Mouse (Mus musculus) MN1 (cell line): Measurements from ENCODE around the gene Gnaq.
"Not testable (repeated sequence)": the region's sequence is repeated elsewhere in the genome, so short reads cannot be mapped to it uniquely, and the experiment has no call there.

ENCODE experiments used
- DNase-seq: peaks from one replicate; pipeline ENCODE4 v3.0.0-alpha.2; 2016; ENCODE audit warnings: low spot score

The Gnaq gene

GRCm38 (mm10) chr19:16147446-16147845 is 14.8 kb downstream of the Gnaq start:
- no peak for DNase-seq

GRCm38 (mm10) chr19:16149094-16149493 is 16.5 kb downstream of the Gnaq start:
- DNase-seq: no peak

DNA sequence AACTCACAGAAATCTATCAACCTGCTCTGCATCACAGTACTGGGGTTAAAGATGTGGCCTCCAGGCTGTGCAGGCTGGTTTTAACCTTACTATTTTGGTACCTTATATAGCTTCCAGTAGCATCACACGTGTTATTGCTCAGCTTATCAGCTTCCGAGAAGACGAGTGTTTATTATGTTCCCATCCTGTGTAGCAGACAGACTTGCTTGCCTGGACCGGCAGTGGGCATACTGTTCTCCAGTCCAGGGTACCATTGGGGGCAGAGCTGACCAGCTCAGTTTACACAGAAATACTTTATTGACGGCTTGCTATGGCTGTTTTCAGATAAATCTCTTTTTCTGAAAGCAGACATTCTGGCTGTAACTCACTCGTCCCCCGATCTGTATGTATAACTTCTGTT is 17.7 kb downstream of the Gnaq start:
- DNase-seq: no peak

DNA sequence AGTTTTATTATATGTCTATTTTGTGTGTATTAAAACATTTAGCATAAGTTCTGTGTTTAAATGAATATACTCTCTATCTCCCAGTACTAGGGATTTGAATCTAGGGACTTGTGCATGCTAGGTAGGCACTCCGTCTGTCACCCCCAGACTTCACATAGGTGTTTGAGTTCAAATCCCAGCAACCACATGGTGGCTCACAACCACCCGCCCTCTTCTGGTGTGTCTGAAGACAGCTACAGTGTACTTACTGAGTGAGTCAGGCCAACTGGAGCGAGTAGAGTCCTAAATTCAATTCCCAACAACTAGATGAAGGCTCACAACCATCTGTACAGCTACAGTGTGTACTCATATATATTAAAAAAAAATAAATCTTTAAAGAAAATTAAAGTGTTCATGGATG is 21.2 kb downstream of the Gnaq start:
- no peak for DNase-seq

DNA sequence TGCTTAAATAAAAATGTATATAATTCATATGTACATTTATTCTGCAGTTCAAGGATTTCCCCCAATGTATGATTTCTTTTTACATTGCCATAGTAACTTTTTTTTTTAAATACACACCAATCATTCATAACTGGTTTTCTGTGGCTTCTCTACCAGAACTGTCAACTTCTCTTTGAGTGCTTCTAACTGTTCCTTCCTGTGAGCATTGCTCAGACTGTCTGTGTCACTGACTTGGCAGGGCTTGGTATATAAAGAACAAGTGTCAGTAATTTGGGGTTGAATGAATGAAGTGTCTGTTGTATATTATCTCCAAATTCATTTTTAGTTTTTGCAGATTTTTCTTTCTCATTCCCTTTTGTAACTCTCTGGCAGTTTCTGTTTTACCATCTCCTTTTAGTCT is 21.8 kb downstream of the Gnaq start:
- DNase-seq: no peak

- no peak for DNase-seq
Observed at GRCm38 (mm10) chr19:16157120-16157519, 24.5 kb downstream of the Gnaq start.

GRCm38 (mm10) chr19:16160759-16161158 is 28.1 kb downstream of the Gnaq start:
- DNase-seq: no peak

- DNase-seq: no peak
Observed at GRCm38 (mm10) chr19:16161222-16161621, 28.6 kb downstream of the Gnaq start.

DNA sequence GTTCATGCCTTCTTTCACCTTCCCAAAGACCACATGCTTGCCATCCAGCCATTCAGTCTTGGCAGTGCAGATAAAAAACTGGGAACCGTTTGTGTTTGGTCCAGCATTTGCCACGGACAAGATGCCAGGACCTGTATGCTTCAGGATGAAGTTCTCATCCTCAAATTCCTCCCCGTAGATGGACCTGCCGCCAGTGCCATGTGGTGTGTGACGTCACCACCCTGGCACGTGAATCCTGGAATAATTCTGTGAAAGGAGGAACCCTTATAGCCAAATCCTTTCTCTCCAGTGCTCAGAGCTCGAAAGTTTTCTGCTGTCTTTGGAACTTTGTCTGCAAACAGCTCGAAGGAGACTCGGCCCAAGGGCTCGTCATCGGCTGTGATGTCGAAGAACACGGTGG is 31.8 kb downstream of the Gnaq start:
- not testable (repeated sequence) for DNase-seq

DNA sequence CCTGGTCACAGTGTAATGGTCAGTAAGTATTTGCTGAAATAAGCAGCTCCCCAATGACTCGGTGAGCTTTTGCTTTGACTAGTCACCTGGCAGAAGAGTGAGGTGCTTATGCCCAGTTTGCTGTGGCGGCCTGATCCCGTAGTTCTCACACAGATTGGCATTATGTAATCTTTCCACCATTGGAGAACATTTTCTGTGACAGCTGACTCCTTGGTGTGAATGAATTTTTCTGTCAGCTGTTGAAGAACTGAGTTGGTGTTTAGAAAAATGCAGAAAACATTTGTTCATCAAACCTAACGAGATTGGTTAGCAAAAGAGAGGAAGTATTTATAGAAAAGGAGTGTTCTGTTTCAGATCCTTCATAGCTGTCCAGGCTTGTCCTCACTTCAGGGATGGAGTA is 34.6 kb downstream of the Gnaq start:
- DNase-seq: no peak

DNA sequence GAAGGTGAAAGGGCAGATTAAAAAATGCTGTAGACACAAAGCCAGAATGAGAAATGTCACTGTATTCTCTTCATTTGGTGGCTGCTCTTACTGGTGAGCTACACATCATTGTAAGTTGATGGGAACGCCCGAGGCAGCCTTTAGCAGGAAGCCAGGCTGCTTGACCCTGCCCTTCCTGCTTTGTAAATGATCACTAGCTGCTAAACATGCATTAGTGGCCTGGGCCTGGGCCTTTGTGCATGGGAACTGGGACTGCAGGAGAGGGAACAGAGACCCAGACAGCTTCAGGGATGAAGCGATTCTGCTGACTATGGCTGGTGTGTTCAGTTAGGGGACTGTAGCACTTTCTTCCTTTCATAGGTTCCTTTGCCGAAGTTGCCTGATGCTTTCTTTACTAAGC is 35.6 kb downstream of the Gnaq start:
- peak; percentile 6 for DNase-seq

GRCm38 (mm10) chr19:16168653-16169198 is 36.1 kb downstream of the Gnaq start:
- DNase-seq: peak; percentile 25

GRCm38 (mm10) chr19:16170724-16171123 is 38.1 kb downstream of the Gnaq start:
- no peak for DNase-seq

DNA sequence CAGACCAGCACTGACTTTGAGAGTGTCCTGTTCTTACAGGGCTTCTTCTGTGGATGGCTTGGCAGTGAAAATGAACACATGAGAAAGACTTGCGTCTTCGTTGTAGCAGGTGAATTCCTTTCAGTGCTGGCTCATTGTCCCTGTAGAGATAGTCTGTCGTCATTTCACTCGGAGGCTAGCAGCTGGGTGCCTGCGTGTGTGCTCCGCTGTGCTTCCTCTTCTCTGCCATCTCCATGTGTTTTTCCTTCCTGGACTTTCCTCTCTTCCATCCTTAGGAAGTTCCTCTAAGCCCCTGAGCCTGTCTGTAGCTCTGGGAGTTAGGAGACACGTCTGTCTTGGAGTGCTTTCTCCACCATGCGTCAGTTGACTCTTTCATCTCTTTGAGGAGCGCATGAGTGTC is 41.1 kb downstream of the Gnaq start:
- DNase-seq: no peak

GRCm38 (mm10) chr19:16176426-16176825 is 43.8 kb downstream of the Gnaq start:
- DNase-seq: no peak

DNA sequence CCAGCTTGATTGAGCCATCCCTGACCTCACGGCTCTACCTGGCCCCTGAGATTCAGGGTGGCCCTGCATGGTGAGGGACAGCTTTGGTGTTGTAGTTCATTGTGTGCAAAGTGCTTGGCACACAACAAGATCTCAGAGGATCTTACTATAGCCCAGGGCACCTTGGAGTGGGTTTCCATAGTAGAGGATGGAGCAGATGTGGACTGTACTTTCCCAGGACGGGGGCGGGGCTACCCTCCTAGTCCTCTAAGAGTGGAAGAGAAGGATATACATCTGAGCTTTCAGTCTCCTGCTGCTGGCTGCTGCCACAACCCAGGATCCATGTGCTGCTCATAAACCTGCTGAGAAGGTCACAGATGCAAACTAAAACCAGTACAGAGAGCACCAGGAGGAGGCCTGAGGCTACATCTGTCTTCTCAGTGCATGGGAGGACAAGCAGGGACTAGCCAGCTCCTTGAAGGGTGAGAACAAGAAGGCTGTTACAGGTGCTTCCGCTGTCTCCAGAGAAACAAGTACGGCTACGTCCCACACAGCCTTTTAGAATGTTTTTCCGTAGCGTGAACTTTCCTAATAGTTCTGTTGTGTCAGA is 44.6 kb downstream of the Gnaq start:
- DNase-seq: no peak

GRCm38 (mm10) chr19:16181258-16181657 is 48.6 kb downstream of the Gnaq start:
- DNase-seq: no peak

- no peak for DNase-seq
Observed at GRCm38 (mm10) chr19:16181852-16182475, 49.3 kb downstream of the Gnaq start.

- DNase-seq: no peak
Observed at GRCm38 (mm10) chr19:16183592-16184365, 51.1 kb downstream of the Gnaq start.

DNA sequence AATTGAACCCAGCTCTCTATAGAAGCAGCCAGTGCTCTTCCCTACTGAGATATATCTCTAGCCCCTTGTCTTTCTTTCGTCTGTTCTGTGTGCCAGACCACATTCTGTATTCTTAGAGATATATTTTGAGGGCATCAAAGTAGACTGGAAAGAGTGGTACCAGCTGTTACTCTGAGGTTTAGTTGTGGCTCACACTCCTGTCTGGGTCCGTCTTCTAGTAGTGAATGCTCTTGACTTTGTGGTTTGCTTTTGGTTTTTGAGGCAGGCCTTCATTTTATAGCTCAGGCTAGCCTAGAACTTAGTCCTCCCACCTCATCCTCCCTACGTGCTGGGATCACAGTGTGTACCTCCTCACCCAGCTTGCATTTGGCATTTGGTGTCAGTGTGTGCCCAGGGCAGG is 54.4 kb downstream of the Gnaq start:
- DNase-seq: no peak

DNA sequence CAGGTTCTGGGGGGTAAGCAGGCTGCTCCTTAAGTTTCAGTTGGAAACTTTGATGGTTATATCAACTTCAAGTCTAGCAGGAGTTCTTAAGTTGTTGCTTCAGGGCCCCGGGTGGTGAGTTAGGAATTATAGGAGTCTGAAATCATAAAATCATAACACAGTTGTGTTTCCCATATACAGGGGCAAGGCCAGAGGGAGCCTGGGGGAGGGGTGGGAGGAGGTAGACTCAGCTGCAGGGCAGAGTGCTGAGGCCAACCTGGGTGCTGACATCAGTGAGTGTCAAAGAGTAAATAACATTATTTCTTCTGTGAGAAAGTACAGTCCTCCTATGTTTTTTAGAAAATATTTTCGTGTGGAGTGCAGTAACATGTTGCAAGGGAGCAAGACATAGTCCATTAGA is 55.3 kb downstream of the Gnaq start:
- no peak for DNase-seq

- no peak for DNase-seq
Observed at GRCm38 (mm10) chr19:16189066-16189765, 56.6 kb downstream of the Gnaq start.

GRCm38 (mm10) chr19:16198162-16198561 is 65.5 kb downstream of the Gnaq start:
- no peak for DNase-seq
